Mouse (Mus musculus) left cerebral cortex, adult 9 months (tissue): ENCODE data around the gene Olig1.
"Not testable (repeated sequence)": the region's sequence is repeated elsewhere in the genome, so short reads cannot be mapped to it uniquely, and the experiment has no call there.

Experiments used
- DNase-seq, 2 experiments: peaks; one replicate each; pipeline ENCODE4 v3.0.0; 2022; ENCODE audit warnings: low spot score in 2 of 2

Olig1 gene

DNA sequence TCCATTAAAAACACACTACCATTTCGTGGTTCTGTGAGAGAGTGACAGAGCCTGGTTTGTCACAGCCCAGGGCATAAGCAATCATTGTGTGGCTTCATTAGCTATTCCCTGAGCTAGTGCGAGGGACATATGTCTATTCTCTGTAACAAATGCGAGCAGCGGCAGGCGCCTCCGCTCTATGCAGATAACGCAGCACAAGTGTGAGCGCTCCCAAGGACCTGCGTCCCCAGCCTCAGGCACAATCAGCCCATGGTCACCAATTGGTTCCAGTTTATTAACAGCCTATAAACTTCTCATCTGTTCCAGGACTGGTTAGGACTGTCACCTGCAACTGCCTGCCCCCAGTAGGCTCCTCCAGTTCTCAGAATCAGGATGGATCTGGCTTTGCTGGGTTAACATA, 23.3 kb upstream of the Olig1 start:
- no peak for DNase-seq

DNA sequence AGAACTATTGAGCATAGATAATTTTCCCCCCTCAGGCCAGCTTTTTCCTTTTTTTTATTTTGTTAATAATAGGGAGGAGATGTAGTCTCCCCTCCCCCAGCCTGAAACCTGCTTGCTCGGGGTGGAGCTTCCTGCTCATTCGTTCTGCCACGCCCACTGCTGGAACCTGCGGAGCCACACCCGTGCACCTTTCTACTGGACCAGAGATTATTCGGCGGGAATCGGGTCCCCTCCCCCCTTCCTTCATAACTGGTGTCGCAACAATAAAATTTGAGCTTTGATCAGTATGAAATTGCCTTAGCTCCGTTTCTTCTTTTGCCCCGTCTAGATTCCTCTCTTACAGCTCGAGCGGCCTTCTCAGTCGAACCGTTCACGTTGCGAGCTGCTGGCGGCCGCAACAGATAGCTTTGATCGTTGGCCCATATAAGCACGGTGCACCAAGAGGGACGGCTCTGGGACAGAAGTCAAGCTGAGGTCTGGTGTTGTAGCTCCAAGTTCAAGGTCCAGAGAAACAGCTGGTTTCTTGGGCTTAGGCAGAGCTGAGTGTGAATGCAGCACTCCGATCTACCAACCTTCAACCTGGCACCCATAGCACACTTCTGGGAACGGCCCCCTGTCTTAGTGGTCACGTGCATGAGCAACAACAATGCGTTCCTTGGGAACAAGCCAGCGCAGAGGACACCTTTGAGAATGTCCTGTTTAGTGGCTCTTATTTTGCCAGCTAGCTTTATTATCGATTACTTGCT, 14.0 kb upstream of the Olig1 start:
- not testable (repeated sequence) for DNase-seq

- no peak for DNase-seq
Measured at GRCm38 (mm10) chr16:91258956-91259355, 10.6 kb upstream of the Olig1 start.

GRCm38 (mm10) chr16:91260861-91261260, 8.7 kb upstream of the Olig1 start:
- no peak for DNase-seq

GRCm38 (mm10) chr16:91262467-91263220, 6.9 kb upstream of the Olig1 start:
- peak in 1 of 2 experiments; percentile 49 for DNase-seq

GRCm38 (mm10) chr16:91265972-91266371, 3.6 kb upstream of the Olig1 start:
- DNase-seq, result peak; percentile 49 to 67

DNA sequence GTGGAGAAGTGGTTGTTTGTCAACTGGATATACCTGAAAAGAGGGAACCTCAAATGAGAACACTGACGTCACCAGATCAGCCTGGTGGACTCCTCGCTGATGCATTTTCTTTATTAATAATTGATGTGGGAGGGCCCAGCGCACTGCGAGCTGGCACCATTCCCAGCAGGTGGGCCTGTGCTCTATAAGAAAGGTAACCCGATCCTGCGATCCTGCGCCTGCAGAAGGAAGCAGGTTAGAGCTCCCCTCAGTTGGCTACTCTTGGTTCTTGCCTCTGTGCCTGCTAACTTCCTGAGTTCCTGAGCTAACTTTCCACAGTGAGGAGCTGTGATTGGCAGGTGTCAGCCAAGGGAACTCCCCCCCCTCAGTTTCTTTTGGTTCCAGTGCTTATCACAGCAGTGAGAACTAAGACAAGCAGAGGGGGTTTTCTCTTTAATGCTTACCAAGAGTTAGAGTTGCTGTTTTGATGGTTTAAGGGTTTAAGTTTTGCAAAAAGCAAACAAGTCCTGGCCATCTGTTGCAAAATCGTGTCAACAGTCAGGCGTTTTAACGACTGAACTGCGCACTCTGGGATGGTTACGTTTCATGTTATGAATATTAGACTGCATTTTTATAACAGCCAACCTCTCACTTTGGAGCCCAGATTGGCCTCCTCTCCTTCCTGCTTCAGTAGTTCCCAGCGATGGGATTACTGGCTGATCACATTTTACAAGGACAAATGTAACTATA, 684 bp upstream of the Olig1 start:
- DNase-seq, result no peak

- DNase-seq, result peak in 1 of 2 experiments; percentile 20
Measured at GRCm38 (mm10) chr16:91270212-91270971, 820 bp downstream of the Olig1 start.

DNA sequence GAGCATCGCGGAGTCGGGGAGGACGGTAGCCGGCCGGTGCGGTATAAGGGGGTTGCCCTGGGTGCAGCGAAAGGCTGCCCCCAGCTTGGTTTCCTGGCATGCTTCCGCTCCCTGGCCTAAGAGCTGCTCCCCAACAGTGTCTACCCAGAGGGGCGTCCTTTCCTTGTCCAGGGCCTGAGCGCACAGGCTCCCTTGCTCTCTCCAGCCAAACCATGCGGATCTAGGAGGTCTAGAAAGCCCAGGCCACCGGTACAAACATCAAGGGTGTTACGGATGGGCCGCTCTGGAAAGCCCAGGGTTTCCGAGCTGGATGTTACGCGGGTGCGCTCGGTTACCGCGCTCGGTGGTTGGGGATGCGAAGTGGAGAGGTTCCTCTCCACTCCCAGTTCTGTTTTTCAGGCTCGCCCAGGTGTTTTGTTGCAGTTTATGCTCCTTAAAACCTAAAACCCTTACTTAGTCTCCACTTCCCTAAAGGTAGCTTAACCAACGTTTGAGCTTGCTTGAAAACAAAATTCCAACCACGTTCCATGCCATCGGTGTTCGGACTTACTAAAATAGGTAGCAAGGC, 1.5 kb downstream of the Olig1 start:
- DNase-seq, result no peak

DNA sequence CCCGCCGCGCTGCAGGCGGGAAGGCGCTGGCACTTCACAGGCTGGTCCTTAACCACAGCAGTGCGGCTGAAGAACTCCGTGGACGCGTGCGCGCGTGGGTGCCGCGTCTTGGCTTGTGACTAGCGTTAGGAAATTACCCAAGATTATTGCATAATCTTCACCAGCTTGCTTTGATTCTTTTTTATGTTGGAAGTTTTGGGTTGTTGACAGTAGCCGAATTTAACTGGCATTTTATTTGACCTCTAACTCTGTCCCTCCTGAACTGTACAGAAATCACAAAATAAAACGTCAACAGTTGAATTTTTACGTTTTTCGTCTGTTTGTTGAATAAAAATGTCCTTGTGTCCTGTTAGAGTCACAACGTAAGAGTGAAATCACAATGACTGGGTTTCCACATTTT, 2.1 kb downstream of the Olig1 start:
- DNase-seq, result no peak

DNA sequence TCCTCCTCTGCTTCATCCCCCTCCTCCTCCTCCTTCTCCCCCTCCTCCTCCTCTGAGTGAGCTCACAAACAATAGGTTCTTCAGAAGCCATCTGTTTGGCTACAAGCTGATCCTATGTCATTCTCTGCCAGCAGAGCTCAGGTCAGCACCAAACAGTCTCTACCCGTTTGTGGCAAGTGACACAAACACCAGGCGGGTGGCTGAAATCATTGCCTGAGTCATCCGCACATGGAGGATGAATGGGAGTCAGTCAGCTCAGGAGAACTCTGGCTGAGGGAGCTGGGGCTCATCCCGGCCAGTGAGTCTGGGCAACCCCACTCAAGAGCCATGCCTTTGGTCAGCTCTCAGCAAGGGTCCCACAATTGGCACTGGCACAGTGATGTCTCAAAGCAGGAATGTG, 10.9 kb downstream of the Olig1 start:
- peak in 1 of 2 experiments; percentile 44 for DNase-seq

DNA sequence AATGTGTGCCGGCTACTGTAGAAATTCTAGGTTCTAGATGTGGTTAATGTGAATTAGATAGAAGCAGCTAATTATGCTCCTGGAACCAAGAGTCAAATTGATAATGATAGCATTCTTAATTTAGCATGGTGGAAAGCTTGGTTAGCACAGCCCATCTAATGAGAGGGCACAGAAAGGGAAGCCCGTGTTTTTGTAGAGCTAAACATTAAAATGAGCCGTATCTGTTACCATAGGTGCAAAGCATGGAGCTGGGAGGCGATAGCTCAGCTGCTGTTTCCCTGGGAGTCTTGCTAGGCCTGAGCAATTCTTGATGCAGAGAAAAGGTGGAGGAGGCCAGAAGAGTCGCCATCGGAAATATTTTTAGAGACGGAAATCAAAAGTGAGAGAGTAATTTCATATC, 22.5 kb downstream of the Olig1 start:
- no peak for DNase-seq

GRCm38 (mm10) chr16:91292719-91293333, 23.3 kb downstream of the Olig1 start:
- no peak for DNase-seq

DNA sequence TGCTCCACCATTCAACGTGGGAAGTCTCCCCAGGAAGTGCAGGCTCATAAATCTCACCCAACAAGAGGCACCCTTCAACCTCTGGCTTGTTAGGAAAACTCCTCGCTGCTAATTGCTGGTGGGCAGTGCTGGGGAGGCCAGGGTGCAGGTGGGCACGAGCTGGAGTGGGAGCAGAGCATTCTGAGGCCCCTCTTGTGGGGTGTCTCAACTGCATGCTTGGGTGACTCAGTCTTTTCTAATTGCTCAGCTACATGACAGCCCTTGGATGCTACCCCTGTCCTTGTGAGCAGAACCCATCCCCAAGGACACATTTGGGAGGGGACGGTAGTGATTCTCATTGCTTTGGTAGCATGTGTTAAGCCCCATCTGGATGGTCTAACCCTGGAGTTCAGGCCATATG, 28.2 kb downstream of the Olig1 start:
- no peak for DNase-seq

DNA sequence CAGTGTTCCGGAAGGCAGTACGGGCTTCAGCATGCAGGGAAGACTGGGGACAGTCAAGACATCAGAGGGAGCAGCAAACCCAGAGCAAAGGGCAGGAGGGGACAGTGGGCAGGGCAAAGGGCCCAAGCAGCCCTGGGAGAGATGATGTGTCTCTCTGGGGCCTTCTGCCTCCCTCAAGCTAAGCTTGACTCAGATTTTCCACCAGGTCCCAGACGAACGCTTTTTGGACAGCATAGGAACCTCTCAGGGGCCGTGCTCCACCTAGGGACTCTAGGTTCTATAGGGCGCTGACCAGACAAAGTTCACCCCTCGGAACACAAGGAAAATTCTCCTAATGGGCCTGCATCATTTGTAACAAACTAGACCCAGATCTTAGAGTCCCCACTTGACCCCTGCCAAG, 29.8 kb downstream of the Olig1 start:
- no peak for DNase-seq

- DNase-seq, result no peak
Measured at GRCm38 (mm10) chr16:91300641-91301441, 31.3 kb downstream of the Olig1 start.

DNA sequence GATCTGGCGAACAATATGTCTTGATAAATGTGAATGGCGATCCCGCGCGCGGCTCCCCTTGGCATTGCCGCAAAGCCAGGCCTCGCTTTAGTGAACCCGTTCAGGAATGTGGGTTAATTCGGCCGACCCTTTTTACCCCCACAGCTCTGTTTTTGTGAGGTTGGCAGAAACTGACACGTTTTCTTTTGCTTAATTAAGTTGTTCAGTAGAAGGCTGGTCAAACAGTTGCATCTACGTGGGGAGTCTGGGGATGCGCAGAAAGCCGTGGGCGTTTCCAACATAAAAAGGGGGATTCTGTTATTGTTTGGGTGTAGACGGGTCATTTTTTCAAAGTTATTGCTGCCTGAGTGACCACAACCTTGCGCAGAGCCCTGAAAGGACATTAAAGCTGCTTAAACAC, 31.9 kb downstream of the Olig1 start:
- no peak for DNase-seq

DNA sequence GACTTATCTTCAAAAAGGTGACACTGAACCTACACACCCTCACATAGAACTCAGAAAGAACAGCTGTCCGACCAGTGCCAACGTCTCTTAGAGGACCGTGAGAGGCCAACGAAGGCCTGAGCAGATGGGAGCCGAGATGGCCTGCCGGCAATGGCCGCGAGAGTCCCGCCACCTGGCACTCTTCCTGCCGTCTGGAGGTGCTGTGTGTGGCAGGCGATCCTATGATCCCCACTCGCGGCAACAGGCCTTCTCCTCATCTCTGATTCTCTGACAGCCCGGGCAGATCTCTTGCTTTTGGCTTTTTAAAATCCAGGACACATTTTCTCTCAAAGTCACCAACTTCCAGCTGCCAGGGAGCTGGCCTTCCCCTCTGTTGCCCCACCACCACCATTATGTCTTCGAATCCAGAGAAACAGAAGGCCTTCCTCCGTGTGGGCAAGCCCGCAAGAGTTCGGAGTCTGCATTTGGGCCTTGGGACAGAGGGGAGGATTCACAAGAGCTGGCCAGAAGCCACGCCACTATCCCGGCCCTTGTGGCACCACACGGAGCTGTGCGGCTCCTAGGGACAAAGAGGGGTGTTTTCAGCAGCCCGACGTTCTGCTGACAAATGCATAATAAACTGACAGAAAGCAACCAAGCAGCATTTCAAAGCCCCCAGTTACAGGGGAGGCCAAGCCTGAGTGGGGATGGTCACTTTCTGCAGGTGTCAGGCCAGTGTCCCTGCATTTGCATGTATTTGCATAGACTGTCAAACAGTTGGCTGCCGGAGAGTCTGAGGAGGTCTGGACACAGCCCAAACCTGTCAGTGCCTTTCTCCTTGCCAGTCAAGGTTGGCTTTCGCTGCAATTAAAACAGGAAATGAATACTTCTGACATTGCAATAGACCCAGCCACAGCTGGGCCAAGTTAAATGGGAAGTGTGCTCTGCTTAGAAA, 34.5 kb downstream of the Olig1 start:
- peak; percentile 8 to 47 for DNase-seq

DNA sequence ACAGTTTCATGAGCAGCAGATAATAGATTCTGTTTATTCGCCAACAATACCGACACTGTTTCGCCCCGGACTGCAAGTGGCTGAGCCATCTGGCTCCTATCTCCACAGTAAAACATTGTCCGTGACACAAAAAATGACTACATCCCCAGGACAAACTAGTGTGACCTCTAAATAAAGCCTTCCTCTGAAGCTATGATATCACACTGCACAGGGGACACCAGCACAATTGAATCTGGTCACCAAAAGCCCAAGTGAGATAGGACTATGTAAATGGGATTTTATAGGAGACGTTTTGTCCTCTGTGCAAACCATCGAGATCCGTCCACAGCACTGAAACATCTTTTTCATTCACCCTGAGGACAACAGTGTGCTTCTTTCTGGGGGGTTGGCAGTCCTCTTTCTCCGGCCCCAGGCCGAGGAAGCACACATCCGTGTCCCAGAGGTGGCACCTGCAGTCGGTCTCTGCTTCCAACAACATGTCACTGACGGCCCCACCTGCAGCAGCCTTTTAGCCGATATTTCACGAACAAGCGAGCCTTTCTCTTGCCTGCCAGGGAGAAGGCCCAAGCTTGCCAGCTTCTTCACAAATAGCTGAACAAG, 36.0 kb downstream of the Olig1 start:
- peak; percentile 52 to 61 for DNase-seq
